Mouse (Mus musculus): Measurements from ENCODE around the gene Gas2l1. TPM values are rescaled to one million over a fixed set of nuclear protein-coding genes. Genes with fewer than 3 reads are reported as not detected.

Gene Gas2l1
- polyA plus RNA-seq, 1 experiment from 2014 or later = 36.3 TPM

DNA sequence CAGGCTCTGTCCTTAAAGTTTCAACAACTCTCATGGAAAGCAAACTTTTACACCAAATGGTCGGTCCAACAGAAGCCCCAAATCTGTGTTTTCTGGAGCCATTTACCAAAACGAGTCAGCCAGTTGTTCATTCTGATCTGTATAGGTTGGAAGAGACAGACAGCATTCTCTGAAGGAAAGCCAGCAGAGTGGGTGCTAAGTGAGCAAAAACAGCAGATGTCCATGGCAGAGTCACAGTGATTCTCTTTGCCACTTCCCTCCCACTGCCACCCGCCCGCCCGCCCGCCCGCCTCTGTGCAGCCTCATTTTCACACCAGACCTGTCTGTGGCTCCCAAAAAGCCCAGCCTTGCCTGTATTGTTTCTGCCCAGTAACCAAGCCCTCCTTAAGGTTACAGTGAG, 36.9 kb downstream of the Gas2l1 start:
- ATAC-seq (ENCODE audit: insufficient read depth) = no peak

DNA sequence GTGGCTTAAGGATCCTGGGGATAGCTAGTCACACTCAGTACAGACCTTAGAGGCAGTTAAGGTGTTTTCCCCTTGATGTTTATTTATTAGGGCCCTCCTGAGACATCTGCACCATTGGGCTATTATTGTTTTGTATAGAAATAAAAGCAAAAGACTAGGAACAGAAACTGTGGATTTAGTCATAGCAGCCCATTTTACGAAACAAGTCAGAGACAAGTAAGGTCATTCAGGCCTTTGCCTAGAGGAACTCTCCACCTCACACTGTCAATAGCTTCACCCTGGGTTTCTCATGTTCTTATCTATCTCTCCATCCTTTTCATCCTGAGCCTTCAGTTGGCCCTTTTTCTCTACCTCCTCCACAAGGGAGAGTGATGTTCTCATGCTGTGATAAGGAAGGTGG, 40.0 kb downstream of the Gas2l1 start:
- Histone ChIP-seq H3K36me3 (ENCODE audit: insufficient read depth) (peaks cover 55% of the 10 kb centered on the region), H3K4me1 (ENCODE audit: insufficient read depth) (no peaks in the 10 kb centered on the region), H3K9ac (no peak overlapping the region), H3K4me2 (no peak overlapping the region), H3K9me3 (ENCODE audit: low read depth, low read length) (no peaks in the 10 kb centered on the region), H3K4me3 (ENCODE audit: low read depth, low read length) (no peak overlapping the region), H3K27me3 (ENCODE audit: insufficient read depth, low read length) (no peaks in the 10 kb centered on the region), H3K27ac (ENCODE audit: low read depth) (no peak overlapping the region)
- 97% methylated on average over 1 of the region's 1 CpGs for WGBS
- DNase-seq = no peak
- TF ChIP-seq CTCF (IDR thresholded peaks at IDR 0.05; ENCODE audit: low read depth) = no peak
- ATAC-seq (ENCODE audit: insufficient read depth) = no peak

More for the DNA sequence above, 36.9 kb downstream of the Gas2l1 start:
- H3K9me3 ChIP-seq (ENCODE audit: low read depth, low read length) = no peaks in the 10 kb centered on the region
- H3K27me3 ChIP-seq (ENCODE audit: insufficient read depth, low read length) = no peaks in the 10 kb centered on the region
- no peaks in the 10 kb centered on the region for H3K4me1 ChIP-seq (ENCODE audit: insufficient read depth)
- peaks cover 67% of the 10 kb centered on the region for H3K36me3 ChIP-seq (ENCODE audit: insufficient read depth)
- no peak for DNase-seq
- no peak for TF ChIP-seq CTCF (IDR thresholded peaks at IDR 0.05; ENCODE audit: low read depth)
- no peak overlapping the region for H3K9ac ChIP-seq
- WGBS = 92% methylated on average over 7 of the region's 7 CpGs
- no peak overlapping the region for H3K27ac ChIP-seq (ENCODE audit: low read depth)
- H3K4me2 ChIP-seq = no peak overlapping the region
- H3K4me3 ChIP-seq (ENCODE audit: low read depth, low read length) = no peak overlapping the region

DNA sequence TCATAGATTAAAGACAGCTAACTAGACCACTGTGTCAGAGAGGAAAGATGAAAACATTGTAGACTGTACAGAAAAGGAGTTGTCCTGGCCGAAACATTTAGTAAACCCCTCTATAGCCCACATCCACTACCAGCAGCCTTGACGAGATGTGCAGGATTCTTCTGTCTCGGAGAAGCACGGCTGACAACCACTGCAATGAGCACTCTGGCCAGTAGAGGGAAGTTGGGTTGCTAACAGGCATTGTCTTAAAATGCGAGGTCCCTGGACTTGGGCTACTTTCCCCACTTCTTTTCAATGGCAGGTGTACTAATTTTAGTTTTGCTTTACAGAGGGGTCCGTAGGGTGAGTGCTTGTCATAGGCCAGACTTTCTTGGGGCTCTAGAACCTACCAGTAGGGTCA, 47.6 kb downstream of the Gas2l1 start:
- 61% methylated on average over 6 of the region's 6 CpGs for WGBS
- peak; percentile 53 for TF ChIP-seq CTCF (IDR thresholded peaks at IDR 0.05; ENCODE audit: low read depth)
- no peaks in the 10 kb centered on the region for H3K4me1 ChIP-seq (ENCODE audit: insufficient read depth)
- H3K27me3 ChIP-seq (ENCODE audit: insufficient read depth, low read length) = no peaks in the 10 kb centered on the region
- no peak overlapping the region for H3K4me3 ChIP-seq (ENCODE audit: low read depth, low read length)
- no peak overlapping the region for H3K27ac ChIP-seq (ENCODE audit: low read depth)
- peak; percentile 30 for DNase-seq
- H3K36me3 ChIP-seq (ENCODE audit: insufficient read depth) = peaks cover 69% of the 10 kb centered on the region
- no peak overlapping the region for H3K4me2 ChIP-seq
- no peak for ATAC-seq (ENCODE audit: insufficient read depth)
- H3K9me3 ChIP-seq (ENCODE audit: low read depth, low read length) = no peaks in the 10 kb centered on the region
- H3K9ac ChIP-seq = no peak overlapping the region

DNA sequence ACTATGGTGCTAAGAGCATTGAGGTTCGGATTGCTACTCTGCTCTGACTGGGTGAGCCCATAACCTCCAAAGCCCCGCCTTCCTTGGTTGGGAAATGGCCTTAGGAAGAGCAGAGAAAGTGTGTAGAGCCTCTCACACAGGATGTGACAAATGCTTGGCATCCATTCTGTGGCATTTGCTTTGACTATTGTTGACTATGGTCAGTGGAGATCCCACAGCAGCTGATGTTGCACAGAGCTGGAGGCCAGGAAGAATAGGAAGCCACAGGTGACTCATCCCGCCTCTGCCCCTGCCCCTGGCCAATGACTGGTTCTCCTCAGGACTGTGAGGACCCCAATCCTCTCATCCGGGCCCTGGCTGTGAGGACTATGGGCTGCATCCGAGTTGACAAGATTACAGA, 48.8 kb downstream of the Gas2l1 start:
- Histone ChIP-seq H3K36me3 (ENCODE audit: insufficient read depth) (peaks cover 73% of the 10 kb centered on the region), H3K27me3 (ENCODE audit: insufficient read depth, low read length) (no peaks in the 10 kb centered on the region), H3K9me3 (ENCODE audit: low read depth, low read length) (no peaks in the 10 kb centered on the region), H3K27ac (ENCODE audit: low read depth) (no peak overlapping the region), H3K4me2 (no peak overlapping the region), H3K4me3 (ENCODE audit: low read depth, low read length) (no peak overlapping the region), H3K9ac (no peak overlapping the region; the same call in 1 of the 2 replicates), H3K4me1 (ENCODE audit: insufficient read depth) (no peaks in the 10 kb centered on the region)
- no peak for TF ChIP-seq CTCF (IDR thresholded peaks at IDR 0.05; ENCODE audit: low read depth)
- DNase-seq (no peak), ATAC-seq (ENCODE audit: insufficient read depth) (no peak)
- WGBS = 84% methylated on average over 5 of the region's 5 CpGs

DNA sequence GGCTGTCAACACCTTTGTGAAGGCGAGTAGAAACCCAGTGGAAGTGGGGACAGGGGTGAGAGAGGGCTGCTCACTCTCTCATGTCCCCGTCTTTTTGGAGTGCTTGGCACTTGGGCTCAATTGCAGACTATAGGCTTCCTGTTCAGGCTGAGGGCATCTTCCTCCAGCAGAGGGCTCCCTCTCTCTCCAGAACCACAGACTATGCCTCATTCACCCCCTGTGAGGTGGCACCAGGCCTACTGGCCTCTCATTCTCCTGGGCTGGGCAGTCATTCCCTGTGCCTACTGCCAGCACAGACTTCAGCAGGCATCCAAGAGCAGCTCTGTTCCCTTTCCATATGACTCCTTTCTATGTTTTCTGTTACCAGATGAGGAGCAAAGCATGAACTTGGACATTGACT, 49.4 kb downstream of the Gas2l1 start:
- DNase-seq = peak; percentile 60
- ATAC-seq (ENCODE audit: insufficient read depth) = no peak
- no peaks in the 10 kb centered on the region for H3K4me1 ChIP-seq (ENCODE audit: insufficient read depth)
- H3K4me2 ChIP-seq = no peak overlapping the region
- no peak overlapping the region for H3K4me3 ChIP-seq (ENCODE audit: low read depth, low read length)
- H3K9ac ChIP-seq = no peak overlapping the region
- 50% methylated on average over 2 of the region's 2 CpGs for WGBS
- no peaks in the 10 kb centered on the region for H3K9me3 ChIP-seq (ENCODE audit: low read depth, low read length)
- TF ChIP-seq CTCF (IDR thresholded peaks at IDR 0.05; ENCODE audit: low read depth) = peak; percentile 60
- H3K36me3 ChIP-seq (ENCODE audit: insufficient read depth) = peaks cover 74% of the 10 kb centered on the region
- H3K27ac ChIP-seq (ENCODE audit: low read depth) = no peak overlapping the region
- H3K27me3 ChIP-seq (ENCODE audit: insufficient read depth, low read length) = no peaks in the 10 kb centered on the region

- no peak for TF ChIP-seq CTCF (IDR thresholded peaks at IDR 0.05; ENCODE audit: low read depth)
- no peak overlapping the region for H3K4me2 ChIP-seq
- H3K27ac ChIP-seq (ENCODE audit: low read depth) = no peak overlapping the region
- no peaks in the 10 kb centered on the region for H3K9me3 ChIP-seq (ENCODE audit: low read depth, low read length)
- no peak overlapping the region for H3K9ac ChIP-seq
- ATAC-seq (ENCODE audit: insufficient read depth) (no peak), DNase-seq (no peak)
- H3K36me3 ChIP-seq (ENCODE audit: insufficient read depth) = peaks cover 47% of the 10 kb centered on the region
- no peaks in the 10 kb centered on the region for H3K4me1 ChIP-seq (ENCODE audit: insufficient read depth)
- 71% methylated on average over 5 of the region's 5 CpGs for WGBS
- H3K4me3 ChIP-seq (ENCODE audit: low read depth, low read length) = no peak overlapping the region
- no peaks in the 10 kb centered on the region for H3K27me3 ChIP-seq (ENCODE audit: insufficient read depth, low read length)
Measured at GRCm38 (mm10) chr11:5012213-5012715, 52.9 kb downstream of the Gas2l1 start.

GRCm38 (mm10) chr11:5011480-5011879, 53.6 kb downstream of the Gas2l1 start:
- H3K9ac ChIP-seq = no peak overlapping the region
- no peak for DNase-seq
- no peak overlapping the region for H3K27ac ChIP-seq (ENCODE audit: low read depth)
- peaks cover 40% of the 10 kb centered on the region for H3K36me3 ChIP-seq (ENCODE audit: insufficient read depth)
- H3K4me2 ChIP-seq = no peak overlapping the region
- no peaks in the 10 kb centered on the region for H3K27me3 ChIP-seq (ENCODE audit: insufficient read depth, low read length)
- no peak for ATAC-seq (ENCODE audit: insufficient read depth)
- H3K9me3 ChIP-seq (ENCODE audit: low read depth, low read length) = no peaks in the 10 kb centered on the region
- H3K4me1 ChIP-seq (ENCODE audit: insufficient read depth) = no peaks in the 10 kb centered on the region
- 77% methylated on average over 1 of the region's 1 CpGs for WGBS
- no peak overlapping the region for H3K4me3 ChIP-seq (ENCODE audit: low read depth, low read length)
- TF ChIP-seq CTCF (IDR thresholded peaks at IDR 0.05; ENCODE audit: low read depth) = no peak

DNA sequence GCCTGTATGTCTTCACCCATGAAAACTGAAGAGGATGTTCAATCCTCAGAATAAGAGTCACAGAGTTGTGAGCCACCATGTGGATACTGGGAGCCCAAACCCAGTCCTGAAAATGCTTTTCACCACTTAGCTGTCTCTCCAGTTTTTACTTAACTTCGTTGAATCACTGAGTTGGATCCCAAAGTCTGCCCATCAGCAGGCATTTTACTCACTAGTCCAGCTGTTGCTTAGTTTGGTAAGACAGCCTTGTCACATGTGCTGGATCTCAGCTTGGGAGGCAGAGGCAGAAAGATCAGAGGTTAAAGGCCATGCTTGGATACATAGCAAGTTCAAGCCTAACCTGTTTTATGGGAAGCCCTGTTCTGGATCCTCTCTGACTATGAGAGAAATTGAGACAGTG, 54.9 kb downstream of the Gas2l1 start:
- no peak overlapping the region for H3K4me2 ChIP-seq
- peak overlapping the region; percentile 10; the same call in 1 of the 2 replicates for H3K27ac ChIP-seq (ENCODE audit: low read depth)
- no peaks in the 10 kb centered on the region for H3K4me1 ChIP-seq (ENCODE audit: insufficient read depth)
- WGBS = 82% methylated on average over 1 of the region's 1 CpGs
- DNase-seq (no peak), ATAC-seq (ENCODE audit: insufficient read depth) (no peak)
- no peak for TF ChIP-seq CTCF (IDR thresholded peaks at IDR 0.05; ENCODE audit: low read depth)
- no peak overlapping the region for H3K4me3 ChIP-seq (ENCODE audit: low read depth, low read length)
- no peak overlapping the region for H3K9ac ChIP-seq
- no peaks in the 10 kb centered on the region for H3K9me3 ChIP-seq (ENCODE audit: low read depth, low read length)
- H3K27me3 ChIP-seq (ENCODE audit: insufficient read depth, low read length) = no peaks in the 10 kb centered on the region
- H3K36me3 ChIP-seq (ENCODE audit: insufficient read depth) = peaks cover 29% of the 10 kb centered on the region

All from lung, embryonic 14.5 days (tissue).